Mouse (Mus musculus) midbrain, embryonic 11.5 days (tissue): ENCODE measurements around the gene Gm45837. TPM values are rescaled to one million over a fixed set of nuclear protein-coding genes. Genes with fewer than 3 reads are reported as not detected.

Experiments
- ATAC-seq: fragments of 200-750 bp; cut with Nextera tagmentation; 2 replicates; pipeline ENCODE4 v1.8.0; 2017; ENCODE audit warnings: moderate TSS enrichment, moderate library complexity; ENCODE audit not compliant: low FRiP score
- DNase-seq: peaks from one replicate; pipeline ENCODE4 v3.0.0; 2015; ENCODE audit warnings: low spot score; ENCODE audit errors: missing footprints
- H3K27ac ChIP-seq: fragments of 300-500 bp; sonication (generic); 2 replicates; pipeline ENCODE4 v1.5.1; 2014; ENCODE audit warnings: low read depth, low read length
- H3K27me3 ChIP-seq: fragments of 300-500 bp; sonication (generic); 2 replicates; pipeline ENCODE4 v1.6.1; 2014; ENCODE audit warnings: mild to moderate bottlenecking, low read length, moderate library complexity, mixed read lengths; ENCODE audit not compliant: control insufficient read depth, insufficient read depth
- H3K36me3 ChIP-seq: fragments of 300-500 bp; sonication (generic); 2 replicates; pipeline ENCODE4 v1.6.1; 2014; ENCODE audit warnings: mild to moderate bottlenecking, low read length, moderate library complexity, mixed read lengths; ENCODE audit not compliant: control insufficient read depth, insufficient read depth
- H3K4me1 ChIP-seq: fragments of 300-500 bp; sonication (generic); 2 replicates; pipeline ENCODE4 v1.6.1; 2014; ENCODE audit warnings: low read length; ENCODE audit not compliant: control insufficient read depth, insufficient read depth
- H3K4me2 ChIP-seq: fragments of 300-500 bp; sonication (generic); 2 replicates; pipeline ENCODE4 v1.6.1; 2014; ENCODE audit warnings: mild to moderate bottlenecking, moderate library complexity
- H3K4me3 ChIP-seq: fragments of 300-500 bp; sonication (generic); 2 replicates; pipeline ENCODE4 v1.5.1; 2014; ENCODE audit warnings: low read depth, low read length
- H3K9ac ChIP-seq: fragments of 300-500 bp; sonication (generic); 2 replicates; pipeline ENCODE4 v1.6.1; 2014; ENCODE audit warnings: low read length
- H3K9me3 ChIP-seq: fragments of 300-500 bp; sonication (generic); 2 replicates; pipeline ENCODE4 v1.6.1; 2016; ENCODE audit warnings: low read length; ENCODE audit not compliant: control insufficient read depth
- WGBS: fragments of 180-500 bp; shearing (Covaris S2); extraction: QIAGEN DNeasy Blood & Tissue Kit; methylation state at CpG from one replicate; pipeline ENCODE4 v1.1.7; 2014; 5-methylcytosine and 5-hydroxymethylcytosine counted together
- polyA plus RNA-seq: library from polyadenylated mRNA; unstranded; fragments of >200 nt; fragmentation: Nextera tagmentation; extraction: Ambion mirVana; gene quantifications from 2 replicates; pipeline ENCODE4 v1.2.1, GENCODE M21; 2014

Gm45837 gene
- polyA plus RNA-seq, 1 experiment from 2014 or later, result not detected

DNA sequence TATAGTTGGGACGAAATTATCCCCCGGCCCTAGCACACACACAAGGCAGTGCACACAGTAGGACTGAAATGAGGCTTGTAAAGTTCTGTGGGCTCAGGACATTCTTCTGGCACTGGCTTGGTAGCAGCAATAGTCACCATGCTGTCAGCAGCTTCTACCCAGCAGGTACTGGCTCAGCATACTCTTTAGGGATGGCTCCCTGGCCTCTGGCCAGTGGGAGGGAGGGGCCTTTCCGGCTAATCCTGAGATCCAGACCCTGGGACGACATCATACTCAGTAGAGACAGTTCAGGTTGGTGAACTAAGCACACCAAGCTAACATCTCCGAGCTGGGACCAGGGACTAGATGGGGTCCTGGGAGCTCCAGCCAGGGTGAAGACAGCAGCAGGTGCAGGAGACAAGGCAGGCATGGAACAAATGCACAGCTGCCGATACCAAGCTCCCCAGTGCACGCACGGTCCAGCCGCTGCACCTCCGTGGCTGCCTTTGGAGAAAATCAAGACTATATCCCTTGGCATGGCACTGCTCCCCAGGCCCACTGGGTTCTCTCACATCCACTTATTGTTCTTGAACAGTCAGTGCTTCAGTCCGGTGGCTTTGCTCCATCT, 53.1 kb downstream of the Gm45837 start:
- no peak for ATAC-seq
- Histone ChIP-seq H3K4me2 (no peak overlapping the region), H3K9me3 (no peaks in the 10 kb centered on the region), H3K36me3 (no peaks in the 10 kb centered on the region), H3K27me3 (no peaks in the 10 kb centered on the region), H3K9ac (no peak overlapping the region), H3K4me3 (no peak overlapping the region), H3K27ac (no peak overlapping the region), H3K4me1 (no peaks in the 10 kb centered on the region)
- no peak for DNase-seq
- WGBS, result 78% methylated on average over 11 of the region's 11 CpGs

DNA sequence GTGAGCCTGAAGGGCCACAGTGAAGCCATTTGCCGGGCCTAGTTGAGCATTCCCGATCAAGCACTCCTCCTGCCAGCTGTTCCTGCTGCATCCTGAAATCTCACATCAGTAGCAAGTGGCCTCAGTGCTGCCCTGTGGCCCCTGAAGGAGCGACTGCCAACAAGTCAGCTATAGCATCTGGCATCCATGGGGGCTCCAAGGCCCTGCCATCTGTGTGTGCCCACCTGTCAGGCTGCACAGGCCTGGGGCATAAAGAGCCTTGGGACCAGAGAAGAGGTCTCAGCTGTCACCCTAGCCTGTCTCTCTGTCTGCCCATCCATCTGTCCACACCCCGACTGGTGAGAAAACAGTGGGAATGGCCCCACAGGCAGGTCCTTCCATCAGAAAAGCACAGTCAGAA, 54.2 kb downstream of the Gm45837 start:
- no peak overlapping the region for H3K9ac ChIP-seq
- WGBS, result 71% methylated on average over 4 of the region's 4 CpGs
- no peaks in the 10 kb centered on the region for H3K27me3 ChIP-seq
- ATAC-seq (no peak), DNase-seq (no peak)
- H3K36me3 ChIP-seq, result no peaks in the 10 kb centered on the region
- no peaks in the 10 kb centered on the region for H3K9me3 ChIP-seq
- H3K4me3 ChIP-seq, result no peak overlapping the region
- no peak overlapping the region for H3K27ac ChIP-seq
- no peaks in the 10 kb centered on the region for H3K4me1 ChIP-seq
- H3K4me2 ChIP-seq, result no peak overlapping the region

DNA sequence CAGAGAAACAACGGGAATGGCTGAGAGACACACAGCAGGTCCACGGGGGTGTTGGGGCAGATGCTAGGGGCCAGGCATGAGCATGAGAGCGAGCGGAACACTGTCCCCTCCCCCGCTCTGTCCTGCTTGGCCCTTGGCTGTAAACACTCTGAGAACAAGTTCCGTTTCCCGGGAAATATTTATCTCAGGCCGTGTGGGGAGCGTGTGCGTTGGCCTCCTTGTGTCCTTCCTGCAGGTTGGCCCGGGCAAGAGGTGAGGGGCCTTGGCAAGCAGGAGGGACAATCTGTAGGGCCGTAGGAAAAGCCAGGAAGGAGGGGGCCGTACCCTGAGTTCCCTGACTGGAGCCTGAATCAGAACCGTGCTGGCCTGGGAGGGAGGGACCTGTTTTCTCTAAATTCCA, 54.7 kb downstream of the Gm45837 start:
- Histone ChIP-seq H3K4me2 (no peak overlapping the region), H3K9ac (no peak overlapping the region), H3K9me3 (no peaks in the 10 kb centered on the region), H3K4me1 (no peaks in the 10 kb centered on the region), H3K27ac (no peak overlapping the region), H3K27me3 (no peaks in the 10 kb centered on the region), H3K36me3 (no peaks in the 10 kb centered on the region), H3K4me3 (no peak overlapping the region)
- DNase-seq (no peak), ATAC-seq (no peak)
- WGBS, result 55% methylated on average over 14 of the region's 14 CpGs

DNA sequence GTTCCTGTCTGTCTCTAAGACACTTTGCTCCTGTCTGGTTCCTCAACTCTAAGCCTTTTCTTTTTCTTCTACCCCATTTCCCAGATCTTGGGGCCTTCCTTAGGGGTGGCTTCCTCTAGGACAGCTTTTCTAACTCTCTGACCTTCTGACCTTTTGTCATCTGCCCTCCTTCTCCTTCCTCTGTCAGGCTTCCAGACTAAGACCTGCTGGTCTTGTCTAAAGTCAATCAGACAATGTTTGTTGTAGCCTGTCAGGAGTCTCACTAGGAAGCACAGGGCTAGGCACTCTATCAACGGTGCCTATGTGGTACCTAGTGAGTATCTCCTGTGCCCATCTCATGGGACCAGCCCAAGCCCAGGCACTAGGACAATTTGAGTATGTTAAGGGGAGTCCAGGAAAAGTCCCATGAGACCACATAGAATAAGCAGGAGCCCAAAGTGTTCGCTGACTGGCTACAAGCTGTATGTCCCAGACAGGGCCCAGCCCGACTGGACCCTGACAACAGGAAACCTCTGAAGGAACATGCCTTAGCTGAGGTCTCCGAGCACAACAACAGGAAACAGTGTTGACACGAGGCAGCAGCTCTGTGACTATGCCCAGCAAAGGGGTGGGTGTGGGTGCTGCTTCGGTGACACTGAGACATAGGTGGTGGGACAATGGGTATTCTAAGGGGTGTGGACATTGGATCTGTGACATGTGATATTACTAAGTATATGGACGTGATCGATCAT, 55.3 kb downstream of the Gm45837 start:
- no peaks in the 10 kb centered on the region for H3K9me3 ChIP-seq
- DNase-seq, result no peak
- H3K27me3 ChIP-seq, result no peaks in the 10 kb centered on the region
- 86% methylated on average over 8 of the region's 8 CpGs for WGBS
- ATAC-seq, result no peak
- H3K4me1 ChIP-seq, result no peaks in the 10 kb centered on the region
- no peak overlapping the region for H3K9ac ChIP-seq
- H3K4me2 ChIP-seq, result no peak overlapping the region
- no peak overlapping the region for H3K27ac ChIP-seq
- H3K36me3 ChIP-seq, result no peaks in the 10 kb centered on the region
- no peak overlapping the region for H3K4me3 ChIP-seq

DNA sequence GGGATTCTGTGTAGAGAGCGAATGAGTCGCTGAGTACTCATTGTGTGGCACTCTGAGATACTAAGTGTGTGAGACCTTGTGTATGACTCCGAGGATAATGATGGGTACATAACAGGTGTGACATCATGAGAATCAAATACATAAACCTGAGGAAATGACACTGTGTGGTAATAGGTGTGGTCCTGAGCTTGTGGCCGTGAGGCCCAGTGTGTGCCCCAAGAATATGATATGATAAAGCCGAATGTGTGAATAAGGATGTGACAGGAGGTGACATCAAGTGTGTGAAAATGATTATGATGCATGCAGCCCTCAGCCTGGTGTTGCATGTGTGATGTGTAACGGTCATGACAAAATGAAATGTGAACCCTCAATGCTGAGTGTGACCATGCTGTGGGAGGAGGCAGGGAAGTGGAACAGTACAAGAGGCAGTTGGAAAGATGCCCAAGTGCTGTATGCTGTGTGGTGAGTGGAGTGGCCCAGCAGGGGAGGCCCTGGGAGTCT, 55.9 kb downstream of the Gm45837 start:
- no peak for ATAC-seq

DNA sequence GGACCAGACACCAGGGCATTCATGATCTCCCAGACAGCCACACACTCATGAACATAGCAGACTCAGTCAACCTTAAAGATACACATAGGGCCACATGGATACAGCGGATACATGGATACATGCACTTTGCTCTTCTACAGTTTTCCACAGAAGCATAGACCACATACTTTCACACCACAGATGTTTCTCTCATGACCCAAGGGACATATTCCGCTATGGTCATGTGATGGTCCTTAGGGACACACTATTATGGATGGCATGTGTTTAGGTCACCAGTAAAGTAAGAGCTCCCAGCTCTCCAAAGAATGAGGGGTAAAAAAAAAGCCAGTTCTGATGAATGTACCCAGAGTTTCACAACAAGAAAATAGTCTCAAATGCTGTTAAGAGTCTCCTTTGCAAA, 60.7 kb downstream of the Gm45837 start:
- no peak for DNase-seq
- no peak overlapping the region for H3K4me3 ChIP-seq
- no peak overlapping the region for H3K27ac ChIP-seq
- H3K36me3 ChIP-seq, result no peaks in the 10 kb centered on the region
- no peak overlapping the region for H3K4me2 ChIP-seq
- ATAC-seq, result no peak
- no peaks in the 10 kb centered on the region for H3K4me1 ChIP-seq
- 86% methylated on average over 2 of the region's 2 CpGs for WGBS
- H3K27me3 ChIP-seq, result no peaks in the 10 kb centered on the region
- H3K9me3 ChIP-seq, result no peaks in the 10 kb centered on the region
- H3K9ac ChIP-seq, result no peak overlapping the region

More for the DNA sequence above, 55.9 kb downstream of the Gm45837 start:
- Histone ChIP-seq H3K9me3 (no peaks in the 10 kb centered on the region), H3K9ac (no peak overlapping the region), H3K4me2 (no peak overlapping the region), H3K36me3 (no peaks in the 10 kb centered on the region), H3K27ac (no peak overlapping the region), H3K4me3 (no peak overlapping the region), H3K27me3 (no peaks in the 10 kb centered on the region), H3K4me1 (no peaks in the 10 kb centered on the region)
- no peak for DNase-seq
- WGBS, result 93% methylated on average over 6 of the region's 6 CpGs

DNA sequence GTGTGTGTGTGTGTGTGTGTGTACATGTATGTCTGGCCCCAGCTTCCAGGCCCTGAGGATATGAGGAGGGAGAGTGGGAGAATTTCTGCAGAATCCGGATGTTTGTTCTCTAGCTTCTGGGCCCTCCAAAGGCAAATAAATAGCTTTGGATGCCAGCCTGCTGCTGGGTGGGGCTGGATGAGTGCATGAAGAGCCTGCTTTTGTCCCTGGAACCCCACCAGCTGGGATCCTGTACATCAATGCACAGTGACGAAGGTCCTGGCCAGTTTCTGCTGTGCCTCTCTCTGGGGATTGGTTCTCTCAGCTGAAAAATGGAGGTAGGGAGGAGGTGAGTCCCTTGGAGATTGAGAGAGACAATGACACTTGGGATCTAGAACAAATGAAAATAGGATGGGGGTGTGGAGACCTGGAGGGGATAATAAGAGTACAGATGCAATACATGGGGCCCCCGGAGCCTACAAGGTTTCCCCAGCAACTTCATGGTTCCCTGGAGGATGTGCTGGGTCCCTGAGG, 61.3 kb downstream of the Gm45837 start:
- H3K4me3 ChIP-seq, result no peak overlapping the region
- no peaks in the 10 kb centered on the region for H3K9me3 ChIP-seq
- ATAC-seq (no peak), DNase-seq (peak; percentile 56)
- H3K4me1 ChIP-seq, result no peaks in the 10 kb centered on the region
- no peaks in the 10 kb centered on the region for H3K36me3 ChIP-seq
- H3K27ac ChIP-seq, result no peak overlapping the region
- H3K27me3 ChIP-seq, result no peaks in the 10 kb centered on the region
- no peak overlapping the region for H3K4me2 ChIP-seq
- H3K9ac ChIP-seq, result no peak overlapping the region
- WGBS, result 74% methylated on average over 3 of the region's 3 CpGs

DNA sequence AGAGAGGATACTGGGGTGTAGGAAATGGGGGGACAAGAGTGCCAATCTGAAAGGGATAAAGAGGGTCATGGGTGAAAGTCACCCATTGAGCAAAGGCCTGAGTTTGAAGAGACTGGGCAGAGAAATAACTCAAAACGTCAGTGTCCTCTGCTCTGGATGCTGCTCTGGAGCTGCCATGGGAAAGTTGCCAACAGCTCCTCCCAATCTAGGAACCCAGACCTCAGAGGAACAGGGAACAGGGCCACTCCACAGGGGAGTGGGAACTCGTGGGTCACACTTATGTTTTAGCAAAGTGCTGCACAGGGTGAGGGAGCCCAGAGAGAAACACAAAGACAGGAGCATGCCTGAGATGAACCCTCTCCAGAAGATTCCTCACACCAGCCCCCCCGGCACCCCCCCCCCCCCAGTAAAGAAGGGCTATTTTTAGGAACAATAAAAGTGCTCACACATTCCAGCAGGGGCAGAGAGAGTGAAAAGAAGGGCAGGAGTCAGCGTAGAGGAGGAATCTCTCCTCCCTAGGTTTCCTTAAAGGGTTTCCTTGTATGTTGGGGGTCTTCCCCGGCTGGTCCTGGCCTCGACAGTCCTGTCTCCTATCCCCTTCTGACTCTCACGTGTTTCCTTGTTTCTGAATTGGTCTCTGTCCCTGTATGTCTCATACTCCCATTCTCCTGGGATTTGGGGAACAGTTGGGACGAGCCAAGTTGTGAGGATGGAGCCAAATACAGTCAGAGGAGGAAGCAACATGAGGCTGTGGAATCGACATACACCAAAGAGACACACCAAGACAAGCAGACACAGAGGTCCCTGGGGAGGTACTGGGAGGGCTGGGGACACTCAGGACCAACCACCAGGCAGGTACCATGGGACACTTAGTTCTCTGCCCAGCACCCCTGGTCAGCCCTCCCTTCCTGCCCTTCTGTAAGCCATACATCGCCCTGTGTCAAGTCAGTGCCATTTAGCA, 62.2 kb downstream of the Gm45837 start:
- Histone ChIP-seq H3K36me3 (no peaks in the 10 kb centered on the region), H3K4me1 (no peaks in the 10 kb centered on the region), H3K9ac (no peak overlapping the region), H3K4me2 (no peak overlapping the region), H3K27me3 (no peaks in the 10 kb centered on the region), H3K27ac (no peak overlapping the region), H3K4me3 (no peak overlapping the region), H3K9me3 (no peaks in the 10 kb centered on the region)
- 61% methylated on average over 10 of the region's 10 CpGs for WGBS
- ATAC-seq, result no peak
- DNase-seq, result peak; percentile 61
